Mouse (Mus musculus): ENCODE data around the gene Tsg101.

- TF ChIP-seq CTCF (IDR thresholded peaks at IDR 0.05; ENCODE audit: low read depth, low read length) = no peak
- no peak for TF ChIP-seq POLR2A (IDR thresholded peaks at IDR 0.05; ENCODE audit: borderline replicate concordance, low read depth, low read length)
Observed at GRCm38 (mm10) chr7:46857436-46857835, 62.3 kb downstream of the Tsg101 start.

All from bone marrow macrophage, adult 2 months (primary cell).